Mouse (Mus musculus) erythroblast, embryonic 14.5 days (primary cell): ENCODE results near the gene Zfp658.

Source experiments
- GATA1 ChIP-seq: IDR thresholded peaks from 2 replicates; pipeline ENCODE4 v1.6.1; 2012; ENCODE audit warnings: low read length, inconsistent platforms, mixed read lengths
- TAL1 ChIP-seq: IDR thresholded peaks from 3 replicates; pipeline ENCODE4 v1.6.1; 2012; ENCODE audit warnings: low read length, inconsistent platforms, mixed read lengths

GRCm38 (mm10) chr7:43512519-43512918 lies 49.5 kb upstream of the Zfp658 start:
- TF ChIP-seq GATA1 (no peak), TAL1 (no peak)
